Mouse (Mus musculus): ENCODE measurements around the gene Gm20683. TPM values are rescaled to one million over a fixed set of nuclear protein-coding genes. Genes with fewer than 3 reads are reported as not detected.

The Gm20683 gene
- polyA plus RNA-seq, 1 experiment from 2014 or later, result 0.95 TPM

- peaks cover 11% of the 10 kb centered on the region for H3K36me3 ChIP-seq (ENCODE audit: control insufficient read depth, insufficient read depth, low read length)
- H3K27me3 ChIP-seq (ENCODE audit: control insufficient read depth, insufficient read depth, low read length), result no peaks in the 10 kb centered on the region
- H3K9me3 ChIP-seq (ENCODE audit: control insufficient read depth, low read length), result no peaks in the 10 kb centered on the region
- WGBS, result 14% methylated on average over 4 of the region's 4 CpGs
- DNase-seq (ENCODE audit: low spot score), result peak; percentile 46
- peaks cover 27% of the 10 kb centered on the region for H3K4me1 ChIP-seq (ENCODE audit: control insufficient read depth, insufficient read depth, low read length)
- no peak overlapping the region for H3K4me3 ChIP-seq (ENCODE audit: low read depth, low read length)
- no peak overlapping the region for H3K4me2 ChIP-seq (ENCODE audit: low read depth, severe bottlenecking)
- H3K9ac ChIP-seq (ENCODE audit: low read length), result no peak overlapping the region
- no peak for ATAC-seq (ENCODE audit: insufficient number of reproducible peaks, low FRiP score, low TSS enrichment, low read depth)
- peak overlapping the region; percentile 68 for H3K27ac ChIP-seq (replicated peaks; ENCODE audit: low read depth, low read length)
Observed at GRCm38 (mm10) chr17:25881691-25882090, 40.1 kb upstream of the Gm20683 start.

GRCm38 (mm10) chr17:25880913-25881641, 39.5 kb upstream of the Gm20683 start:
- Histone ChIP-seq H3K27ac (replicated peaks; ENCODE audit: low read depth, low read length) (peak overlapping the region; percentile 68), H3K9me3 (ENCODE audit: control insufficient read depth, low read length) (no peaks in the 10 kb centered on the region), H3K4me2 (ENCODE audit: low read depth, severe bottlenecking) (0 out of 2 replicates have a peak overlapping the region, but pooled peaks have one; percentile 15), H3K27me3 (ENCODE audit: control insufficient read depth, insufficient read depth, low read length) (no peaks in the 10 kb centered on the region), H3K36me3 (ENCODE audit: control insufficient read depth, insufficient read depth, low read length) (peaks cover 11% of the 10 kb centered on the region), H3K9ac (ENCODE audit: low read length) (no peak overlapping the region), H3K4me1 (ENCODE audit: control insufficient read depth, insufficient read depth, low read length) (peaks cover 34% of the 10 kb centered on the region), H3K4me3 (ENCODE audit: low read depth, low read length) (no peak overlapping the region)
- peak; percentile 63 for DNase-seq (ENCODE audit: low spot score)
- no peak for ATAC-seq (ENCODE audit: insufficient number of reproducible peaks, low FRiP score, low TSS enrichment, low read depth)
- 5% methylated on average over 5 of the region's 5 CpGs for WGBS

GRCm38 (mm10) chr17:25880196-25880910, 38.8 kb upstream of the Gm20683 start, which contains the start of gene Wfikkn1:
TSS of gene Wfikkn1 (minus strand) at chr17:25880858.
- H3K4me1 ChIP-seq (ENCODE audit: control insufficient read depth, insufficient read depth, low read length), result peaks cover 37% of the 10 kb centered on the region
- H3K9me3 ChIP-seq (ENCODE audit: control insufficient read depth, low read length), result no peaks in the 10 kb centered on the region
- peaks cover 11% of the 10 kb centered on the region for H3K36me3 ChIP-seq (ENCODE audit: control insufficient read depth, insufficient read depth, low read length)
- DNase-seq (ENCODE audit: low spot score) (no peak), ATAC-seq (ENCODE audit: insufficient number of reproducible peaks, low FRiP score, low TSS enrichment, low read depth) (no peak)
- no peak within 1 kb of the TSS for H3K4me3 ChIP-seq (ENCODE audit: low read depth, low read length)
- H3K4me2 ChIP-seq (ENCODE audit: low read depth, severe bottlenecking), result 0 out of 2 replicates have a peak within 1 kb of the TSS, but pooled peaks have one; percentile 15
- H3K27ac ChIP-seq (replicated peaks; ENCODE audit: low read depth, low read length), result peak within 1 kb of the TSS; percentile 68
- 28% methylated on average over 5 of the region's 5 CpGs for WGBS
- H3K9ac ChIP-seq (ENCODE audit: low read length), result no peak within 1 kb of the TSS
- no peaks in the 10 kb centered on the region for H3K27me3 ChIP-seq (ENCODE audit: control insufficient read depth, insufficient read depth, low read length)

- Histone ChIP-seq H3K9me3 (ENCODE audit: control insufficient read depth, low read length) (no peaks in the 10 kb centered on the region), H3K27me3 (ENCODE audit: control insufficient read depth, insufficient read depth, low read length) (no peaks in the 10 kb centered on the region), H3K4me2 (ENCODE audit: low read depth, severe bottlenecking) (no peak overlapping the region), H3K36me3 (ENCODE audit: control insufficient read depth, insufficient read depth, low read length) (peaks cover 11% of the 10 kb centered on the region), H3K4me1 (ENCODE audit: control insufficient read depth, insufficient read depth, low read length) (peaks cover 37% of the 10 kb centered on the region), H3K27ac (replicated peaks; ENCODE audit: low read depth, low read length) (no peak overlapping the region), H3K4me3 (ENCODE audit: low read depth, low read length) (no peak overlapping the region), H3K9ac (ENCODE audit: low read length) (no peak overlapping the region)
- WGBS, result 70% methylated on average over 8 of the region's 8 CpGs
- ATAC-seq (ENCODE audit: insufficient number of reproducible peaks, low FRiP score, low TSS enrichment, low read depth) (no peak), DNase-seq (ENCODE audit: low spot score) (no peak)
Observed at GRCm38 (mm10) chr17:25879750-25880149, 38.2 kb upstream of the Gm20683 start.

GRCm38 (mm10) chr17:25879261-25879660, 37.7 kb upstream of the Gm20683 start:
- ATAC-seq (ENCODE audit: insufficient number of reproducible peaks, low FRiP score, low TSS enrichment, low read depth) (no peak), DNase-seq (ENCODE audit: low spot score) (no peak)
- no peak overlapping the region for H3K4me2 ChIP-seq (ENCODE audit: low read depth, severe bottlenecking)
- H3K9me3 ChIP-seq (ENCODE audit: control insufficient read depth, low read length), result no peaks in the 10 kb centered on the region
- H3K36me3 ChIP-seq (ENCODE audit: control insufficient read depth, insufficient read depth, low read length), result peaks cover 11% of the 10 kb centered on the region
- WGBS, result 66% methylated on average over 4 of the region's 4 CpGs
- no peak overlapping the region for H3K9ac ChIP-seq (ENCODE audit: low read length)
- no peak overlapping the region for H3K4me3 ChIP-seq (ENCODE audit: low read depth, low read length)
- peaks cover 37% of the 10 kb centered on the region for H3K4me1 ChIP-seq (ENCODE audit: control insufficient read depth, insufficient read depth, low read length)
- no peaks in the 10 kb centered on the region for H3K27me3 ChIP-seq (ENCODE audit: control insufficient read depth, insufficient read depth, low read length)
- no peak overlapping the region for H3K27ac ChIP-seq (replicated peaks; ENCODE audit: low read depth, low read length)

GRCm38 (mm10) chr17:25878611-25879180, 37.1 kb upstream of the Gm20683 start:
- Histone ChIP-seq H3K9ac (ENCODE audit: low read length) (no peak overlapping the region), H3K4me1 (ENCODE audit: control insufficient read depth, insufficient read depth, low read length) (peaks cover 37% of the 10 kb centered on the region), H3K27ac (replicated peaks; ENCODE audit: low read depth, low read length) (no peak overlapping the region), H3K9me3 (ENCODE audit: control insufficient read depth, low read length) (no peaks in the 10 kb centered on the region), H3K36me3 (ENCODE audit: control insufficient read depth, insufficient read depth, low read length) (peaks cover 8% of the 10 kb centered on the region), H3K4me3 (ENCODE audit: low read depth, low read length) (no peak overlapping the region), H3K4me2 (ENCODE audit: low read depth, severe bottlenecking) (no peak overlapping the region), H3K27me3 (ENCODE audit: control insufficient read depth, insufficient read depth, low read length) (no peaks in the 10 kb centered on the region)
- DNase-seq (ENCODE audit: low spot score) (no peak), ATAC-seq (ENCODE audit: insufficient number of reproducible peaks, low FRiP score, low TSS enrichment, low read depth) (no peak)
- WGBS, result 89% methylated on average over 19 of the region's 19 CpGs

GRCm38 (mm10) chr17:25877741-25878610, 36.4 kb upstream of the Gm20683 start:
- no peaks in the 10 kb centered on the region for H3K9me3 ChIP-seq (ENCODE audit: control insufficient read depth, low read length)
- peaks cover 4% of the 10 kb centered on the region; the same call in 1 of the 2 replicates for H3K36me3 ChIP-seq (ENCODE audit: control insufficient read depth, insufficient read depth, low read length)
- no peak overlapping the region for H3K9ac ChIP-seq (ENCODE audit: low read length)
- H3K27me3 ChIP-seq (ENCODE audit: control insufficient read depth, insufficient read depth, low read length), result no peaks in the 10 kb centered on the region
- DNase-seq (ENCODE audit: low spot score), result no peak
- no peak overlapping the region for H3K27ac ChIP-seq (replicated peaks; ENCODE audit: low read depth, low read length)
- peaks cover 37% of the 10 kb centered on the region for H3K4me1 ChIP-seq (ENCODE audit: control insufficient read depth, insufficient read depth, low read length)
- H3K4me3 ChIP-seq (ENCODE audit: low read depth, low read length), result no peak overlapping the region
- no peak for ATAC-seq (ENCODE audit: insufficient number of reproducible peaks, low FRiP score, low TSS enrichment, low read depth)
- 92% methylated on average over 32 of the region's 32 CpGs for WGBS
- no peak overlapping the region for H3K4me2 ChIP-seq (ENCODE audit: low read depth, severe bottlenecking)

GRCm38 (mm10) chr17:25877025-25877424, 35.5 kb upstream of the Gm20683 start:
- WGBS, result 94% methylated on average over 3 of the region's 3 CpGs
- no peak for ATAC-seq (ENCODE audit: insufficient number of reproducible peaks, low FRiP score, low TSS enrichment, low read depth)
- H3K27me3 ChIP-seq (ENCODE audit: control insufficient read depth, insufficient read depth, low read length), result no peaks in the 10 kb centered on the region

More at GRCm38 (mm10) chr17:25877025-25877424, 35.5 kb upstream of the Gm20683 start:
- Histone ChIP-seq H3K9me3 (ENCODE audit: control insufficient read depth, low read length) (no peaks in the 10 kb centered on the region), H3K4me2 (ENCODE audit: low read depth, severe bottlenecking) (no peak overlapping the region), H3K27ac (replicated peaks; ENCODE audit: low read depth, low read length) (no peak overlapping the region), H3K36me3 (ENCODE audit: control insufficient read depth, insufficient read depth, low read length) (peaks cover 4% of the 10 kb centered on the region; the same call in 1 of the 2 replicates), H3K4me1 (ENCODE audit: control insufficient read depth, insufficient read depth, low read length) (peaks cover 32% of the 10 kb centered on the region), H3K9ac (ENCODE audit: low read length) (no peak overlapping the region), H3K4me3 (ENCODE audit: low read depth, low read length) (no peak overlapping the region)
- DNase-seq (ENCODE audit: low spot score), result no peak
